Mouse (Mus musculus) c-Kit-positive CD71-positive TER-119-negative erythroid progenitor cells, embryonic 14.5 days (primary cell): ENCODE measurements around the gene Efna1.
A peak's percentile ranks its signal among the peaks of the same experiment; 100 is the strongest.

ENCODE experiments used
- DNase-seq: peaks from one replicate; pipeline ENCODE4 v3.0.0-alpha.2; 2013; ENCODE audit warnings: low read depth

Gene Efna1

GRCm38 (mm10) chr3:89244158-89244981 lies 36.6 kb downstream of the Efna1 start:
- DNase-seq, result no peak

GRCm38 (mm10) chr3:89243609-89244008 lies 37.3 kb downstream of the Efna1 start:
- DNase-seq, result no peak

GRCm38 (mm10) chr3:89242331-89242895 lies 38.5 kb downstream of the Efna1 start:
- no peak for DNase-seq

GRCm38 (mm10) chr3:89238494-89238893 lies 42.4 kb downstream of the Efna1 start:
- DNase-seq, result no peak

- no peak for DNase-seq
These were observed 43.3 kb downstream of the Efna1 start for GRCm38 (mm10) chr3:89237682-89238081.

- DNase-seq, result no peak
These were observed 44.4 kb downstream of the Efna1 start for GRCm38 (mm10) chr3:89236516-89236915.

GRCm38 (mm10) chr3:89233562-89234110 lies 47.3 kb downstream of the Efna1 start:
- no peak for DNase-seq

- DNase-seq, result no peak
These were observed 48.3 kb downstream of the Efna1 start for GRCm38 (mm10) chr3:89232614-89233013.

- no peak for DNase-seq
These were observed 49.1 kb downstream of the Efna1 start for GRCm38 (mm10) chr3:89231772-89232275.

- no peak for DNase-seq
These were observed 49.6 kb downstream of the Efna1 start for GRCm38 (mm10) chr3:89231345-89231744.

- no peak for DNase-seq
These were observed 50.4 kb downstream of the Efna1 start for GRCm38 (mm10) chr3:89230561-89230960.

GRCm38 (mm10) chr3:89229276-89229675 lies 51.7 kb downstream of the Efna1 start:
- DNase-seq, result no peak

- DNase-seq, result no peak
These were observed 52.1 kb downstream of the Efna1 start, which contains the start of gene Muc1 for GRCm38 (mm10) chr3:89228836-89229235. Gene Muc1 (plus strand): TSS chr3:89229057.

- DNase-seq, result peak; percentile 74
These were observed 52.8 kb downstream of the Efna1 start for GRCm38 (mm10) chr3:89228180-89228549.

- DNase-seq, result peak; percentile 72
These were observed 53.4 kb downstream of the Efna1 start for GRCm38 (mm10) chr3:89227307-89228179.

- no peak for DNase-seq
These were observed 54.0 kb downstream of the Efna1 start, which contains the start of gene Mtx1 for GRCm38 (mm10) chr3:89226900-89227299. Gene Mtx1 (minus strand): TSS chr3:89227088.

GRCm38 (mm10) chr3:89226361-89226760 lies 54.6 kb downstream of the Efna1 start:
- DNase-seq, result no peak

GRCm38 (mm10) chr3:89225918-89226317 lies 55.0 kb downstream of the Efna1 start:
- DNase-seq, result no peak

- no peak for DNase-seq
These were observed 55.6 kb downstream of the Efna1 start for GRCm38 (mm10) chr3:89225321-89225815.

- DNase-seq, result no peak
These were observed 56.1 kb downstream of the Efna1 start for GRCm38 (mm10) chr3:89224796-89225195.
